Mouse (Mus musculus): ENCODE results near the gene Tceanc. TPM values are rescaled to one million over a fixed set of nuclear protein-coding genes. Genes with fewer than 3 reads are reported as not detected.

The Tceanc gene
- polyA plus RNA-seq, 1 experiment from 2014 or later = 6.6 TPM

DNA sequence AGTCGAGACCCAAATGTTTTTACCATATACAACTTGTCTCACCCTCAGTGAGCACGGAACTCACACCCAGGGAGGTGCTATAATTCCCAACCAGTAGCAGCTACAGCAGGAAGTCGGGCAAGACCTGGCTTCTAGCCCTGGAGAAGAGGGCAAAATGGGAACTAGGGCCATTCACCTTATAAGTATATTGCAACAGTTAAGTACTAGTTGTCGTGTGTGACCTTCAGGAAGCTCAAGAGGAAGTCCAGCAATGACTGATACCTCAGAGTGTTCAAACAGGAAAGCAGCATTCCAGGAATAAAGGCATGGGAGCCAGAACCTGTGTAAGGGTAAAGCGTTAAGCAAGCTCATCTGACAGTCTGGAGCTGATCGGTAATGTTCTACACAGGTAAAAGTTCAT lies 64.8 kb downstream of the Tceanc start:
- no peaks in the 10 kb centered on the region for H3K27me3 ChIP-seq (ENCODE audit: control insufficient read depth, insufficient read depth, low read length)
- no peaks in the 10 kb centered on the region for H3K4me1 ChIP-seq (ENCODE audit: control insufficient read depth in 2 of 2, insufficient read depth in 2 of 2, low read length in 2 of 2)
- no peak overlapping the region for H3K4me3 ChIP-seq (ENCODE audit: control insufficient read depth in 1 of 2, insufficient read depth in 1 of 2, low read depth in 1 of 2, low read length in 2 of 2)
- WGBS = 61% methylated on average over 6 of the region's 6 CpGs
- peaks cover 10% of the 10 kb centered on the region; the same call in 1 of the 2 replicates for H3K36me3 ChIP-seq (ENCODE audit: control insufficient read depth, insufficient read depth, low read length)
- H3K4me2 ChIP-seq (ENCODE audit: low read length) = no peak overlapping the region
- no peak overlapping the region for H3K9ac ChIP-seq (ENCODE audit: low read length)
- no peak for ATAC-seq (ENCODE audit: insufficient number of reproducible peaks, insufficient read depth, low FRiP score, low read depth)
- no peaks in the 10 kb centered on the region for H3K9me3 ChIP-seq (ENCODE audit: control insufficient read depth, low read length)
- H3K27ac ChIP-seq (replicated peaks in 1 of 2; ENCODE audit: control insufficient read depth in 1 of 2, insufficient read depth in 1 of 2, low read depth in 2 of 2, low read length in 2 of 2) = no peak overlapping the region

Other genes starting within 250 kb of the Tceanc start
- gene Trappc2, start 78.0 kb downstream of the Tceanc start, polyA plus RNA-seq (2014; fragmentation: Nextera tagmentation; extraction: Ambion mirVana) = 39.7 and 43.3 TPM in 2 replicates
- gene Ofd1, start 77.9 kb downstream of the Tceanc start, polyA plus RNA-seq (2014; fragmentation: Nextera tagmentation; extraction: Ambion mirVana) = 5.2 and 5.8 TPM in 2 replicates
- gene Rab9, start 38.7 kb downstream of the Tceanc start, polyA plus RNA-seq (2014; fragmentation: Nextera tagmentation; extraction: Ambion mirVana) = 34.3 and 36.4 TPM in 2 replicates
- gene Egfl6, start 67.2 kb upstream of the Tceanc start, polyA plus RNA-seq (2014; fragmentation: Nextera tagmentation; extraction: Ambion mirVana) = 5.3 and 6.1 TPM in 2 replicates